Mouse (Mus musculus): Measurements from ENCODE around the gene Atp6v1b1. TPM values are rescaled to one million over a fixed set of nuclear protein-coding genes. Genes with fewer than 3 reads are reported as not detected.

The Atp6v1b1 gene
- not detected in 2 replicates for polyA plus RNA-seq (2016; fragmentation: Nextera tagmentation; extraction: Ambion mirVana)

GRCm38 (mm10) chr6:83742761-83743160 is at the start of gene Atp6v1b1:
Atp6v1b1 (plus strand) TSS chr6:83742990.
- 46% methylated on average over 5 of the region's 5 CpGs for WGBS
- peaks cover 66% of the 10 kb centered on the region for H3K27me3 ChIP-seq (ENCODE audit: insufficient read depth, poor library complexity, severe bottlenecking)

GRCm38 (mm10) chr6:83693835-83694234 is 49.0 kb upstream of the Atp6v1b1 start:
- H3K4me3 ChIP-seq: no peak overlapping the region
- DNase-seq (ENCODE audit: low spot score): no peak

More at GRCm38 (mm10) chr6:83742761-83743160, at the start of gene Atp6v1b1:
- Histone ChIP-seq H3K4me3 (no peak within 1 kb of the TSS), H3K9me3 (no peaks in the 10 kb centered on the region), H3K4me1 (0 out of 2 replicates have a peak, but pooled peaks cover 1% of the 10 kb centered on the region), H3K36me3 (no peaks in the 10 kb centered on the region), H3K27ac (no peak within 1 kb of the TSS)
- DNase-seq (ENCODE audit: low spot score): no peak

GRCm38 (mm10) chr6:83695731-83696130 is 47.1 kb upstream of the Atp6v1b1 start:
- 0 out of 2 replicates have a peak, but pooled peaks cover 4% of the 10 kb centered on the region for H3K4me1 ChIP-seq
- DNase-seq (ENCODE audit: low spot score): no peak
- no peak overlapping the region for H3K27ac ChIP-seq
- no peaks in the 10 kb centered on the region for H3K36me3 ChIP-seq
- no peak overlapping the region for H3K4me3 ChIP-seq
- WGBS: 4% methylated on average over 3 of the region's 3 CpGs
- peaks cover 99% of the 10 kb centered on the region for H3K27me3 ChIP-seq (ENCODE audit: insufficient read depth, poor library complexity, severe bottlenecking)
- H3K9me3 ChIP-seq: no peaks in the 10 kb centered on the region

More at GRCm38 (mm10) chr6:83693835-83694234, 49.0 kb upstream of the Atp6v1b1 start:
- Histone ChIP-seq H3K4me1 (0 out of 2 replicates have a peak, but pooled peaks cover 4% of the 10 kb centered on the region), H3K27ac (no peak overlapping the region), H3K9me3 (no peaks in the 10 kb centered on the region), H3K36me3 (no peaks in the 10 kb centered on the region), H3K27me3 (ENCODE audit: insufficient read depth, poor library complexity, severe bottlenecking) (peaks cover 99% of the 10 kb centered on the region)
- 0% methylated on average over 9 of the region's 9 CpGs for WGBS

- no peak overlapping the region for H3K4me3 ChIP-seq
- no peaks in the 10 kb centered on the region for H3K36me3 ChIP-seq
- H3K9me3 ChIP-seq: no peaks in the 10 kb centered on the region
- H3K27me3 ChIP-seq (ENCODE audit: insufficient read depth, poor library complexity, severe bottlenecking): peaks cover 99% of the 10 kb centered on the region
- H3K27ac ChIP-seq: no peak overlapping the region
- 0 out of 2 replicates have a peak, but pooled peaks cover 4% of the 10 kb centered on the region for H3K4me1 ChIP-seq
- 2% methylated on average over 7 of the region's 7 CpGs for whole genome bisulfite sequencing
- DNase-seq (ENCODE audit: low spot score): no peak
These were observed 46.1 kb upstream of the Atp6v1b1 start for GRCm38 (mm10) chr6:83696684-83697083.

GRCm38 (mm10) chr6:83697932-83698331 is 44.9 kb upstream of the Atp6v1b1 start:
- H3K4me1 ChIP-seq: peaks cover 11% of the 10 kb centered on the region; the same call in 1 of the 2 replicates
- no peak overlapping the region for H3K27ac ChIP-seq
- peaks cover 96% of the 10 kb centered on the region for H3K27me3 ChIP-seq (ENCODE audit: insufficient read depth, poor library complexity, severe bottlenecking)
- no peak overlapping the region for H3K4me3 ChIP-seq
- H3K9me3 ChIP-seq: no peaks in the 10 kb centered on the region
- WGBS: 2% methylated on average over 8 of the region's 8 CpGs
- no peaks in the 10 kb centered on the region for H3K36me3 ChIP-seq
- no peak for DNase-seq (ENCODE audit: low spot score)

- Histone ChIP-seq H3K36me3 (no peaks in the 10 kb centered on the region), H3K9me3 (no peaks in the 10 kb centered on the region), H3K4me3 (no peak overlapping the region), H3K27me3 (ENCODE audit: insufficient read depth, poor library complexity, severe bottlenecking) (peaks cover 96% of the 10 kb centered on the region), H3K27ac (no peak overlapping the region), H3K4me1 (peaks cover 8% of the 10 kb centered on the region; the same call in 1 of the 2 replicates)
- 3% methylated on average over 5 of the region's 5 CpGs for WGBS
- no peak for DNase-seq (ENCODE audit: low spot score)
These were observed 42.8 kb upstream of the Atp6v1b1 start for GRCm38 (mm10) chr6:83699971-83700370.

- DNase-seq (ENCODE audit: low spot score): no peak
- under 1% methylated on average over 11 of the region's 11 CpGs for WGBS
- no peak overlapping the region for H3K27ac ChIP-seq
These were observed 41.8 kb upstream of the Atp6v1b1 start for GRCm38 (mm10) chr6:83701001-83701400.

GRCm38 (mm10) chr6:83702146-83702999 is 40.4 kb upstream of the Atp6v1b1 start:
- peaks cover 96% of the 10 kb centered on the region for H3K27me3 ChIP-seq (ENCODE audit: insufficient read depth, poor library complexity, severe bottlenecking)
- peaks cover 8% of the 10 kb centered on the region; the same call in 1 of the 2 replicates for H3K4me1 ChIP-seq
- no peak overlapping the region; the same call in 1 of the 2 replicates for H3K27ac ChIP-seq
- H3K4me3 ChIP-seq: peak overlapping the region; percentile 28; the same call in 1 of the 2 replicates
- H3K9me3 ChIP-seq: no peaks in the 10 kb centered on the region
- no peak for DNase-seq (ENCODE audit: low spot score)
- under 1% methylated on average over 53 of the region's 53 CpGs for WGBS
- no peaks in the 10 kb centered on the region for H3K36me3 ChIP-seq

More at GRCm38 (mm10) chr6:83701001-83701400, 41.8 kb upstream of the Atp6v1b1 start:
- H3K9me3 ChIP-seq: no peaks in the 10 kb centered on the region
- H3K27me3 ChIP-seq (ENCODE audit: insufficient read depth, poor library complexity, severe bottlenecking): peaks cover 96% of the 10 kb centered on the region
- no peak overlapping the region for H3K4me3 ChIP-seq
- H3K36me3 ChIP-seq: no peaks in the 10 kb centered on the region
- H3K4me1 ChIP-seq: peaks cover 8% of the 10 kb centered on the region; the same call in 1 of the 2 replicates

GRCm38 (mm10) chr6:83703000-83703721 is 39.6 kb upstream of the Atp6v1b1 start:
- DNase-seq (ENCODE audit: low spot score): no peak
- Histone ChIP-seq H3K27me3 (ENCODE audit: insufficient read depth, poor library complexity, severe bottlenecking) (peaks cover 96% of the 10 kb centered on the region), H3K36me3 (no peaks in the 10 kb centered on the region), H3K4me3 (no peak overlapping the region), H3K27ac (no peak overlapping the region), H3K9me3 (no peaks in the 10 kb centered on the region), H3K4me1 (peaks cover 8% of the 10 kb centered on the region; the same call in 1 of the 2 replicates)
- 1% methylated on average over 27 of the region's 27 CpGs for WGBS

GRCm38 (mm10) chr6:83703722-83704078 is 39.1 kb upstream of the Atp6v1b1 start:
- H3K27ac ChIP-seq: no peak overlapping the region
- no peak for DNase-seq (ENCODE audit: low spot score)
- WGBS: under 1% methylated on average over 10 of the region's 10 CpGs
- no peaks in the 10 kb centered on the region for H3K36me3 ChIP-seq
- H3K9me3 ChIP-seq: no peaks in the 10 kb centered on the region
- peaks cover 8% of the 10 kb centered on the region; the same call in 1 of the 2 replicates for H3K4me1 ChIP-seq
- H3K27me3 ChIP-seq (ENCODE audit: insufficient read depth, poor library complexity, severe bottlenecking): peaks cover 96% of the 10 kb centered on the region
- H3K4me3 ChIP-seq: no peak overlapping the region

- DNase-seq (ENCODE audit: low spot score): no peak
- Histone ChIP-seq H3K27me3 (ENCODE audit: insufficient read depth, poor library complexity, severe bottlenecking) (peaks cover 96% of the 10 kb centered on the region), H3K4me1 (peaks cover 8% of the 10 kb centered on the region; the same call in 1 of the 2 replicates), H3K36me3 (no peaks in the 10 kb centered on the region), H3K9me3 (no peaks in the 10 kb centered on the region), H3K4me3 (no peak overlapping the region), H3K27ac (no peak overlapping the region)
- WGBS: 11% methylated on average over 1 of the region's 1 CpGs
These were observed 38.5 kb upstream of the Atp6v1b1 start for GRCm38 (mm10) chr6:83704294-83704693.

GRCm38 (mm10) chr6:83704701-83705100 is 38.1 kb upstream of the Atp6v1b1 start:
- H3K9me3 ChIP-seq: no peaks in the 10 kb centered on the region
- no peak overlapping the region for H3K4me3 ChIP-seq
- H3K27ac ChIP-seq: no peak overlapping the region
- peaks cover 96% of the 10 kb centered on the region for H3K27me3 ChIP-seq (ENCODE audit: insufficient read depth, poor library complexity, severe bottlenecking)
- no peak for DNase-seq (ENCODE audit: low spot score)
- 22% methylated on average over 5 of the region's 5 CpGs for WGBS
- no peaks in the 10 kb centered on the region for H3K36me3 ChIP-seq
- H3K4me1 ChIP-seq: peaks cover 8% of the 10 kb centered on the region; the same call in 1 of the 2 replicates
